Mouse (Mus musculus): Measurements from ENCODE around the gene Tmem185a. TPM values are rescaled to one million over a fixed set of nuclear protein-coding genes. Genes with fewer than 3 reads are reported as not detected.
"Not testable (repeated sequence)": the region's sequence is repeated elsewhere in the genome, so short reads cannot be mapped to it uniquely, and the experiment has no call there.

Tmem185a gene
- polyA plus RNA-seq (2015; fragmentation: Nextera tagmentation; extraction: Ambion mirVana) = 25.0 and 25.2 TPM in 2 replicates

- peak; percentile 87 for DNase-seq (ENCODE audit: low spot score)
These were observed at the start of gene Tmem185a for GRCm38 (mm10) chrX:70476792-70477776. Gene Tmem185a, minus strand, starts transcription at chrX:70477180.

- DNase-seq (ENCODE audit: low spot score) = not testable (repeated sequence)
These were observed 37.4 kb upstream of the Tmem185a start for GRCm38 (mm10) chrX:70514413-70514812.

- not testable (repeated sequence) for DNase-seq (ENCODE audit: low spot score)
These were observed 10.3 kb upstream of the Tmem185a start for GRCm38 (mm10) chrX:70487328-70487727.

- DNase-seq (ENCODE audit: low spot score) = no peak
These were observed 5.2 kb upstream of the Tmem185a start for GRCm38 (mm10) chrX:70482154-70482553.

- DNase-seq (ENCODE audit: low spot score) = no peak
These were observed 1.7 kb upstream of the Tmem185a start for GRCm38 (mm10) chrX:70478701-70479100.

- no peak for DNase-seq (ENCODE audit: low spot score)
These were observed 1.7 kb downstream of the Tmem185a start for GRCm38 (mm10) chrX:70475215-70475765.

GRCm38 (mm10) chrX:70466897-70467296, 10.1 kb downstream of the Tmem185a start:
- DNase-seq (ENCODE audit: low spot score) = no peak

- DNase-seq (ENCODE audit: low spot score) = no peak
These were observed 11.5 kb downstream of the Tmem185a start for GRCm38 (mm10) chrX:70465489-70465888.

GRCm38 (mm10) chrX:70463621-70464020, 13.4 kb downstream of the Tmem185a start:
- no peak for DNase-seq (ENCODE audit: low spot score)

GRCm38 (mm10) chrX:70452359-70452758, 24.6 kb downstream of the Tmem185a start:
- DNase-seq (ENCODE audit: low spot score) = not testable (repeated sequence)

- not testable (repeated sequence) for DNase-seq (ENCODE audit: low spot score)
These were observed 51.5 kb downstream of the Tmem185a start for GRCm38 (mm10) chrX:70425473-70425872.

Other genes starting within 250 kb of the Tmem185a start
- 2.8 and 3.3 TPM in 2 replicates for gene Ids, start 112.1 kb downstream of the Tmem185a start, polyA plus RNA-seq (2015; fragmentation: Nextera tagmentation; extraction: Ambion mirVana)
- 35.8 and 36.3 TPM in 2 replicates for gene 1110012L19Rik, start 91.3 kb downstream of the Tmem185a start, polyA plus RNA-seq (2015; fragmentation: Nextera tagmentation; extraction: Ambion mirVana)

Measured in thymus, postnatal 0 days (tissue).